Mouse (Mus musculus) forebrain, embryonic 13.5 days (tissue): ENCODE results near the gene Sh3gl2. TPM values are rescaled to one million over a fixed set of nuclear protein-coding genes. Genes with fewer than 3 reads are reported as not detected.

Experiments used
- ATAC-seq: fragments of 200-750 bp; cut with Nextera tagmentation; 2 replicates; pipeline ENCODE4 v1.8.0; 2017
- H3K27ac ChIP-seq: fragments of 300-500 bp; sonication (generic); 2 replicates; pipeline ENCODE4 v1.5.1; 2015; ENCODE audit warnings: inconsistent platforms, mild to moderate bottlenecking, moderate library complexity
- H3K27me3 ChIP-seq: fragments of 300-500 bp; sonication (generic); 2 replicates; pipeline ENCODE4 v1.6.1; 2015; ENCODE audit warnings: mild to moderate bottlenecking, inconsistent platforms
- H3K36me3 ChIP-seq: fragments of 300-500 bp; sonication (generic); 2 replicates; pipeline ENCODE4 v1.6.1; 2015; ENCODE audit warnings: mild to moderate bottlenecking, inconsistent platforms; ENCODE audit not compliant: poor library complexity, severe bottlenecking
- H3K4me1 ChIP-seq: fragments of 300-500 bp; sonication (generic); 2 replicates; pipeline ENCODE4 v1.6.1; 2015; ENCODE audit warnings: inconsistent platforms
- H3K4me2 ChIP-seq: fragments of 300-500 bp; sonication (generic); 2 replicates; pipeline ENCODE4 v1.6.1; 2015; ENCODE audit warnings: inconsistent platforms, mild to moderate bottlenecking, moderate library complexity
- H3K4me3 ChIP-seq: fragments of 300-500 bp; sonication (generic); 2 replicates; pipeline ENCODE4 v1.5.1; 2015; ENCODE audit warnings: mild to moderate bottlenecking, inconsistent platforms
- H3K9ac ChIP-seq: fragments of 300-500 bp; sonication (generic); 2 replicates; pipeline ENCODE4 v1.6.1; 2015; ENCODE audit warnings: mild to moderate bottlenecking, inconsistent platforms
- H3K9me3 ChIP-seq: fragments of 300-500 bp; sonication (generic); replicated peaks from 2 replicates; pipeline ENCODE4 v1.6.1; 2016; ENCODE audit warnings: inconsistent platforms
- WGBS: fragments of 180-500 bp; shearing (Covaris S2); methylation state at CpG from one replicate; pipeline ENCODE4 v1.1.7; 2015; 5-methylcytosine and 5-hydroxymethylcytosine counted together
- polyA plus RNA-seq: library from polyadenylated mRNA; unstranded; fragments of >200 nt; fragmentation: Nextera tagmentation; extraction: Ambion mirVana; gene quantifications from 2 replicates; pipeline ENCODE4 v1.2.1, GENCODE M21; 2015

The Sh3gl2 gene
- polyA plus RNA-seq, 1 experiment from 2014 or later, result 30.9 TPM

- Histone ChIP-seq H3K4me3 (no peak overlapping the region), H3K36me3 (no peaks in the 10 kb centered on the region), H3K27me3 (no peaks in the 10 kb centered on the region), H3K4me1 (no peaks in the 10 kb centered on the region), H3K9ac (no peak overlapping the region), H3K9me3 (no peaks in the 10 kb centered on the region), H3K27ac (no peak overlapping the region), H3K4me2 (no peak overlapping the region)
- ATAC-seq, result no peak
Measured at GRCm38 (mm10) chr4:85336356-85336755, 131.4 kb downstream of the Sh3gl2 start.

GRCm38 (mm10) chr4:85339126-85339525 lies 134.2 kb downstream of the Sh3gl2 start:
- no peak overlapping the region for H3K4me2 ChIP-seq
- WGBS, result 88% methylated on average over 5 of the region's 5 CpGs
- no peaks in the 10 kb centered on the region for H3K27me3 ChIP-seq
- no peak for ATAC-seq
- no peaks in the 10 kb centered on the region for H3K36me3 ChIP-seq
- no peaks in the 10 kb centered on the region for H3K9me3 ChIP-seq
- H3K4me3 ChIP-seq, result no peak overlapping the region
- no peak overlapping the region for H3K9ac ChIP-seq
- no peak overlapping the region for H3K27ac ChIP-seq
- H3K4me1 ChIP-seq, result no peaks in the 10 kb centered on the region

- Histone ChIP-seq H3K27me3 (no peaks in the 10 kb centered on the region), H3K4me1 (no peaks in the 10 kb centered on the region), H3K4me2 (no peak overlapping the region), H3K4me3 (no peak overlapping the region), H3K27ac (no peak overlapping the region), H3K36me3 (no peaks in the 10 kb centered on the region), H3K9me3 (no peaks in the 10 kb centered on the region), H3K9ac (no peak overlapping the region)
- WGBS, result 75% methylated on average over 6 of the region's 6 CpGs
- ATAC-seq, result no peak
Measured at GRCm38 (mm10) chr4:85340686-85341085, 135.8 kb downstream of the Sh3gl2 start.

- Histone ChIP-seq H3K4me2 (no peak overlapping the region), H3K27ac (no peak overlapping the region), H3K9ac (no peak overlapping the region), H3K4me1 (peaks cover 8% of the 10 kb centered on the region; the same call in 1 of the 2 replicates), H3K4me3 (no peak overlapping the region), H3K9me3 (no peaks in the 10 kb centered on the region), H3K27me3 (no peaks in the 10 kb centered on the region), H3K36me3 (no peaks in the 10 kb centered on the region)
- WGBS, result 90% methylated on average over 6 of the region's 6 CpGs
- no peak for ATAC-seq
Measured at GRCm38 (mm10) chr4:85345911-85346310, 141.0 kb downstream of the Sh3gl2 start.

GRCm38 (mm10) chr4:85348079-85348643 lies 143.2 kb downstream of the Sh3gl2 start:
- Histone ChIP-seq H3K36me3 (no peaks in the 10 kb centered on the region), H3K4me2 (no peak overlapping the region), H3K27me3 (no peaks in the 10 kb centered on the region), H3K4me1 (peaks cover 8% of the 10 kb centered on the region; the same call in 1 of the 2 replicates), H3K27ac (no peak overlapping the region; the same call in 1 of the 2 replicates), H3K4me3 (no peak overlapping the region), H3K9ac (no peak overlapping the region), H3K9me3 (no peaks in the 10 kb centered on the region)
- 51% methylated on average over 8 of the region's 8 CpGs for WGBS
- no peak; the same call in 1 of the 2 replicates for ATAC-seq

- Histone ChIP-seq H3K27ac (no peak overlapping the region), H3K36me3 (no peaks in the 10 kb centered on the region), H3K9ac (no peak overlapping the region), H3K4me2 (no peak overlapping the region), H3K9me3 (no peaks in the 10 kb centered on the region), H3K4me1 (no peaks in the 10 kb centered on the region), H3K4me3 (no peak overlapping the region), H3K27me3 (no peaks in the 10 kb centered on the region)
- 85% methylated on average over 3 of the region's 3 CpGs for WGBS
- no peak for ATAC-seq
Measured at GRCm38 (mm10) chr4:85362661-85363060, 157.7 kb downstream of the Sh3gl2 start.

GRCm38 (mm10) chr4:85363205-85363604 lies 158.3 kb downstream of the Sh3gl2 start:
- 94% methylated on average over 4 of the region's 4 CpGs for WGBS
- Histone ChIP-seq H3K4me2 (no peak overlapping the region), H3K9me3 (no peaks in the 10 kb centered on the region), H3K27ac (no peak overlapping the region), H3K4me1 (no peaks in the 10 kb centered on the region), H3K9ac (no peak overlapping the region), H3K27me3 (no peaks in the 10 kb centered on the region), H3K36me3 (no peaks in the 10 kb centered on the region), H3K4me3 (no peak overlapping the region)
- ATAC-seq, result no peak

GRCm38 (mm10) chr4:85371036-85371435 lies 166.1 kb downstream of the Sh3gl2 start:
- ATAC-seq, result no peak
- H3K36me3 ChIP-seq, result no peaks in the 10 kb centered on the region
- H3K9me3 ChIP-seq, result no peaks in the 10 kb centered on the region
- H3K27me3 ChIP-seq, result no peaks in the 10 kb centered on the region
- H3K4me2 ChIP-seq, result no peak overlapping the region
- 60% methylated on average over 6 of the region's 6 CpGs for WGBS
- no peak overlapping the region for H3K27ac ChIP-seq
- H3K9ac ChIP-seq, result no peak overlapping the region
- no peaks in the 10 kb centered on the region for H3K4me1 ChIP-seq
- no peak overlapping the region for H3K4me3 ChIP-seq

GRCm38 (mm10) chr4:85374801-85375200 lies 169.9 kb downstream of the Sh3gl2 start:
- WGBS, result 89% methylated on average over 4 of the region's 4 CpGs
- Histone ChIP-seq H3K4me2 (no peak overlapping the region), H3K9ac (no peak overlapping the region), H3K4me1 (no peaks in the 10 kb centered on the region), H3K4me3 (no peak overlapping the region), H3K27me3 (no peaks in the 10 kb centered on the region), H3K36me3 (0 out of 2 replicates have a peak, but pooled peaks cover 3% of the 10 kb centered on the region), H3K9me3 (no peaks in the 10 kb centered on the region), H3K27ac (no peak overlapping the region)
- no peak for ATAC-seq

GRCm38 (mm10) chr4:85376187-85376586 lies 171.3 kb downstream of the Sh3gl2 start:
- no peak overlapping the region for H3K4me2 ChIP-seq
- H3K9ac ChIP-seq, result no peak overlapping the region
- H3K4me1 ChIP-seq, result no peaks in the 10 kb centered on the region
- H3K27ac ChIP-seq, result no peak overlapping the region
- ATAC-seq, result no peak
- H3K9me3 ChIP-seq, result no peaks in the 10 kb centered on the region
- H3K27me3 ChIP-seq, result no peaks in the 10 kb centered on the region
- 0 out of 2 replicates have a peak, but pooled peaks cover 3% of the 10 kb centered on the region for H3K36me3 ChIP-seq
- WGBS, result 86% methylated on average over 6 of the region's 6 CpGs
- H3K4me3 ChIP-seq, result no peak overlapping the region

- Histone ChIP-seq H3K4me3 (no peak overlapping the region), H3K4me1 (no peaks in the 10 kb centered on the region), H3K9me3 (no peaks in the 10 kb centered on the region), H3K36me3 (0 out of 2 replicates have a peak, but pooled peaks cover 3% of the 10 kb centered on the region), H3K4me2 (no peak overlapping the region), H3K27ac (no peak overlapping the region), H3K9ac (no peak overlapping the region), H3K27me3 (no peaks in the 10 kb centered on the region)
- WGBS, result 79% methylated on average over 5 of the region's 5 CpGs
- no peak for ATAC-seq
Measured at GRCm38 (mm10) chr4:85376610-85377009, 171.7 kb downstream of the Sh3gl2 start.

- Histone ChIP-seq H3K27ac (no peak overlapping the region), H3K4me2 (no peak overlapping the region), H3K27me3 (no peaks in the 10 kb centered on the region; the same call in 1 of the 2 replicates), H3K9me3 (no peaks in the 10 kb centered on the region), H3K36me3 (no peaks in the 10 kb centered on the region), H3K4me1 (no peaks in the 10 kb centered on the region), H3K4me3 (no peak overlapping the region), H3K9ac (no peak overlapping the region)
- 84% methylated on average over 5 of the region's 5 CpGs for WGBS
- ATAC-seq, result no peak
Measured at GRCm38 (mm10) chr4:85385241-85385640, 180.3 kb downstream of the Sh3gl2 start.

GRCm38 (mm10) chr4:85387676-85388075 lies 182.8 kb downstream of the Sh3gl2 start:
- H3K27ac ChIP-seq, result no peak overlapping the region
- no peak overlapping the region for H3K9ac ChIP-seq
- H3K27me3 ChIP-seq, result no peaks in the 10 kb centered on the region; the same call in 1 of the 2 replicates
- no peak overlapping the region for H3K4me3 ChIP-seq
- no peaks in the 10 kb centered on the region for H3K9me3 ChIP-seq
- no peaks in the 10 kb centered on the region for H3K36me3 ChIP-seq
- ATAC-seq, result no peak
- H3K4me2 ChIP-seq, result no peak overlapping the region
- WGBS, result 96% methylated on average over 6 of the region's 6 CpGs
- H3K4me1 ChIP-seq, result no peaks in the 10 kb centered on the region
